Mouse (Mus musculus) adrenal gland, postnatal 36 days (tissue): Measurements from ENCODE around the gene Suv39h2. TPM values are rescaled to one million over a fixed set of nuclear protein-coding genes. Genes with fewer than 3 reads are reported as not detected.
A peak's percentile ranks its signal among the peaks of the same experiment; 100 is the strongest.

Source experiments
- DNase-seq, 2 experiments: peaks; one replicate each; pipeline ENCODE4 v3.0.0; 2021; ENCODE audit warnings: mixed read lengths in 1 of 2
- total RNA-seq, 2 experiments: library from RNA; stranded (reverse); gene quantifications; 2 replicates each; pipeline ENCODE4 v1.2.3; 2021

Gene Suv39h2
- total RNA-seq, 2 experiments from 2014 or later, result 1.8 to 2.5 TPM

GRCm38 (mm10) chr2:3423841-3424578 lies 50.8 kb downstream of the Suv39h2 start, which contains the start of gene Dclre1c:
Gene Dclre1c, plus strand, starts transcription at chr2:3424131.
- peak; percentile 92 to 93 for DNase-seq

DNA sequence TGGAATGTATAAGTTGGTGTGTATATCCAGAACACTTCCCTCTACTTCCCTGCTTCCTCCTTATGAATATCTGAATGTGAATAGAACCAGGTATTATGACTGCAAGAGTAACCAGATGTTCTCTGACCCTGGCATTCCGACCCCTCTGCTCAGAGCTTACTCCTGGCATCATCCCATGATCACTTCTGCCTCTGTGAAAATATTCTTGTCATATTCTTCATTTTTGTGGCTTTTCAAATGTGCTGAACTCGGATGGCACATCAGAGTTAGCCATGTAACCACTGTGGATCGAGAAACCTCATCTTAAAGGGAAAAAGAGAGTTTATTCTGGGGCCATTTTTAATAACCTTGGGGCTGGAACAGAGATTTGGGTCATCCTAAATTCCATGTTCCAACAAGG lies 52.3 kb downstream of the Suv39h2 start, which contains the start of gene Meig1:
Meig1 (minus strand) TSS at position 101 of the 400 bp plus-strand sequence.
- no peak for DNase-seq

- no peak for DNase-seq
Observed at GRCm38 (mm10) chr2:3420157-3420556, 54.7 kb downstream of the Suv39h2 start.

DNA sequence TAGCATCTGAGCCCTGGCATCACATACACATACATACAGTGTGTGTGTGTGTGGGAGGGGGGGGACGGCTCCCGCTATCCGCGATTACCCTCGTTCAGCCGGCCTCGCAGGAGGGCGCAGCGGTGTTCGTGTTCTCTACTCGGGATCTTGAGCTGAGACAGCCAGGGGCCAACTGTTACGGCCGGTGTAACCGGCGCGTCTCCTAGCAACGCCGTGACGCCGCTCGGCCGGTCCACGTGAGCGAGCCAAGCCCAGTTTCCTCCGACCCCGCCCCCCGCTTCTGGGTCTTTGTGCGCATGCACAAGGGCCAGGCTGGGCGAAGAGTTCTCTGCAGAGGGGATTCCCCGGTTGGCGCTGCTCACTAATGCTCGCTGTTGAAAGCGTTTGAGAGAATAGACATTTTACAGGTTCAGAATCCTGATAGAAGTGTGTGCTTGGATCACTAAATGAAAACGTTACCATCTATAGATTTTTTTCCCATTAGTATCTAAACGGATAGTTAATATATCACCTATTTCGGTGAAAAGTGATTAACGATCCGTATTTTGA lies 55.9 kb downstream of the Suv39h2 start:
- DNase-seq, result peak; percentile 99

- DNase-seq, result no peak
Observed at GRCm38 (mm10) chr2:3415676-3416075, 59.2 kb downstream of the Suv39h2 start.

DNA sequence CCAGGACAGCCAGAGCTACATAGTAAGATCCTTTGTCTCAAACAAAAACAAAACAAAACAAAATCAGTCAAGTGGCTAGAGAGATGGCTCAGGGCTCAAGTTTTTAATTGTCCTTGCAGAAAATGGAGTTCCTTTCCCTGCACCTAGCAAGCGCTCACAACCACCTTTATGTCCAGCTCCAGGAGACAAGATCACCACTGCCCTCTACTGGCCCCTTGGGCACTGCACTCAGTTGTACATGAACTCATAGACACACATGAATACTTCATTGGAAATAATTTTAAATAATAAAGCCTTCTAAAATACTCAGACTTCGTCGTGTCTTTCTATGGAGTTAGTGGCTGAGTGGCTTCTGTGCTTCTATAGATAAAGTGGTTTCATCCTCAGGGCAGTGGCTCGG lies 60.6 kb downstream of the Suv39h2 start:
- DNase-seq, result peak; percentile 73 to 75

GRCm38 (mm10) chr2:3407756-3408155 lies 67.1 kb downstream of the Suv39h2 start:
- DNase-seq, result no peak

- DNase-seq, result no peak
Observed at GRCm38 (mm10) chr2:3405981-3406380, 68.8 kb downstream of the Suv39h2 start.

Other genes starting within 250 kb of the Suv39h2 start
- gene Nmt2, start 190.8 kb downstream of the Suv39h2 start, total RNA-seq, result 10 to 100 TPM; 42.4 to 80.1 TPM
- gene Rpp38, start 142.4 kb downstream of the Suv39h2 start, total RNA-seq, result 10 to 100 TPM; 13.3 to 16.9 TPM
- gene Acbd7, start 138.9 kb downstream of the Suv39h2 start, total RNA-seq, result not detected
- gene Olah, start 77.8 kb downstream of the Suv39h2 start, total RNA-seq, result under 1 TPM in 1 of 2 experiments, not detected in 1; 0.30 TPM
- gene Meig1, start 52.4 kb downstream of the Suv39h2 start, total RNA-seq, result under 1 TPM in 1 of 2 experiments, not detected in 1; 0.56 TPM
- gene Dclre1c, start 50.9 kb downstream of the Suv39h2 start, total RNA-seq, result 1 to 10 TPM; 7.0 to 9.1 TPM
- gene Gm45902, start 37.8 kb upstream of the Suv39h2 start, total RNA-seq, result 1 to 10 TPM; 2.3 to 2.8 TPM
- 10 to 100 TPM; 35.4 to 43.6 TPM for gene Hspa14, start 37.8 kb upstream of the Suv39h2 start, total RNA-seq
- 1 to 10 TPM; 3.4 to 4.3 TPM for gene Cdnf, start 38.0 kb upstream of the Suv39h2 start, total RNA-seq
- 10 to 100 TPM; 11.0 to 14.2 TPM for gene Fam107b, start 95.5 kb upstream of the Suv39h2 start, total RNA-seq